Mouse (Mus musculus) splenic B cell, adult 2 months (primary cell): ENCODE data around the gene H2-Aa.
A peak's percentile ranks its signal among the peaks of the same experiment; 100 is the strongest.

ENCODE experiments used
- DNase-seq: peaks from one replicate; pipeline ENCODE4 v3.0.0-alpha.2; 2011; ENCODE audit warnings: low read depth, low spot score
- H3K27me3 ChIP-seq: 2 replicates; pipeline ENCODE4 v1.6.1; 2012; ENCODE audit warnings: mild to moderate bottlenecking, low read length, moderate library complexity, mixed read lengths; ENCODE audit not compliant: control insufficient read depth, poor library complexity, insufficient read depth, severe bottlenecking
- H3K36me3 ChIP-seq: 2 replicates; pipeline ENCODE4 v1.6.1; 2012; ENCODE audit warnings: mild to moderate bottlenecking, low read length, moderate library complexity, mixed read lengths; ENCODE audit not compliant: control insufficient read depth, poor library complexity, insufficient read depth, severe bottlenecking

H2-Aa gene

DNA sequence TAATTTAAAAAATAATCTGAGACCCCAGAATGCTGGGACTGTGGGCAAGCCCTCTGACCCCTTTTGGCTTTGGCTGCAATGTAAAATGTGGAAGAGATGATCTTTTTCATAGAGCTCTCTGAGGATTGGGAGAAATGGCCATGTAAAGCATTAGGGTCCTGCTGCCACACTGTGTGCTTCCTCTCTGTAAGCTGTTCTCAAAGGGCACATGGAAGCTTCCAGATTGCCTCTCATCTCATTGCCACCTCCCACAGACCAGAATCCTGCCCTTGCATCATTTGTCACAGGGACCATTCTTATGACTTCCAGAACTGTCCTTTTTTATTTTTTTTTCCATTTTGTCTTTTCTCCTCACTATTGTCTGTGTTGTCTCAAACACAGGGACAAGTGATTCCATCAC lies 19.6 kb upstream of the H2-Aa start:
- H3K27me3 ChIP-seq, result no peaks in the 10 kb centered on the region
- H3K36me3 ChIP-seq, result peaks cover 38% of the 10 kb centered on the region
- peak; percentile 69 for DNase-seq

DNA sequence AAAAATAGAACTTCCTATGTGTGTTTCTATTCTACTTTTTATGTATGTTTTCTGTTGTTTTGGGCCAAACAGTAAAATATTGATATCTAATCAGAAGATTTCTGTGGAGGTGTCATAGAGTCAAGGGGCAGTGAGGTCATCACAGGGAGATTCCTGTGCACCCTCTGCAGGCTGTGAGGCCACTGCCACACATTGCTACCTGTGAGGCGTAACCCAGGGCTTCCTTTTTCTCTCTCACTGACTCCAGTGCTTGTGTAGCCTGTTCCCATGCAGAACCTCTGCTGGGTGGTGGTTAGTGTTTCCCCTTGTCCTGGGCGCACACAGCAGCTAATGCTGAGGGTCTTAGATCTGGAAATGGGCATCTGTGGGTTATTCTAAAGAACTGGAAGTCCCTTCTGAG lies 18.8 kb upstream of the H2-Aa start:
- Histone ChIP-seq H3K27me3 (no peaks in the 10 kb centered on the region), H3K36me3 (peaks cover 34% of the 10 kb centered on the region)
- peak; percentile 88 for DNase-seq

DNA sequence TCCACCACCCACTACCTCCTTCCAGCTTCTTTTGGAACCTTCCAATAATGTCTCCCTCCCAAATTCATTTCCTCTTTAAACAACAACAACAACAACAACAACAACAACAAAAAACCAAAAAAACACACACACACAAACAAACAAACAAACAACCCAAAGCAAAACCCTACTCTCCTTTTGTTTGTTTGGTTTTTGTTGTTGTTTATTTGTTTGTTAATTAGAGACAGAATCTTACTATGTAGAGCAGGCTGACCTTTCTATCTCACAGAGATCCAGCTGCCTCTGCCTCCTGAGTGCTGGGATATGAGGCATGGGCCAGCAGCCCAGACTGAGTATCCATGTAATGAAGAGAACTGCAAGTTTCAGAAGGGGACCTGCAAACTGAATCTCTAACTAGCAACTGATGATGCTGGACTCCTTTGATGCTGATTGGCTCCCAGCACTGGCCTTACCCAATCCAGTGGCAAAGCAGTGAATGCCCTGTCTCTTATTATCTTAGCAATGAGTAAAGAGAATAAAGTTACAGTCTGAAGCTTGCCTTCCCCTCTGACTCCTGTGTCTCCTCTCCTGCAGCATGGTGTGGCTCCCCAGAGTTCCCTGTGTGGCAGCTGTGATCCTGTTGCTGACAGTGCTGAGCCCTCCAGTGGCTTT lies 17.9 kb upstream of the H2-Aa start, which contains the start of gene H2-Eb1:
Gene H2-Eb1 (plus strand): TSS at position 488 of the 651 bp plus-strand sequence.
- peak; percentile 99 for DNase-seq
- H3K27me3 ChIP-seq, result no peaks in the 10 kb centered on the region
- peaks cover 31% of the 10 kb centered on the region for H3K36me3 ChIP-seq

DNA sequence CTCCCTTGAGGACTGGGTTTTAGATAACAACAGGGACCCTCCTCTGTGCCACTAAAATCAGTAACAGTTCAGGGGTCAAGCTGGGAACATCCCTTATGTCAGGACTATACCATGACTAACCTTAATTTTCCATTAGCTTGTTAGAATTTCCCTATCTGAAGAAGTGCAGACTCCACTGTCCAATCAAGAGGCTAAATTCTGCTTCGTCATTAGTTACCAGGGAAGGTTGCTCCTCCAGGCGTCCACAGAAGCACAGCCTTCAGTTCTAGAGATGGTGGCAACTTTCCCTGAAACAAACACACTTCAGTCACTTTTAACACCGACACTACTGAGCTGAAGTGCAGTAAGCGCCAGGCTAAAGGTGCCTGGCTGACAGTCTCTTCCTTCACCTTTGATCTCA lies 17.1 kb upstream of the H2-Aa start:
- peaks cover 27% of the 10 kb centered on the region for H3K36me3 ChIP-seq
- no peaks in the 10 kb centered on the region for H3K27me3 ChIP-seq
- DNase-seq, result peak; percentile 100

DNA sequence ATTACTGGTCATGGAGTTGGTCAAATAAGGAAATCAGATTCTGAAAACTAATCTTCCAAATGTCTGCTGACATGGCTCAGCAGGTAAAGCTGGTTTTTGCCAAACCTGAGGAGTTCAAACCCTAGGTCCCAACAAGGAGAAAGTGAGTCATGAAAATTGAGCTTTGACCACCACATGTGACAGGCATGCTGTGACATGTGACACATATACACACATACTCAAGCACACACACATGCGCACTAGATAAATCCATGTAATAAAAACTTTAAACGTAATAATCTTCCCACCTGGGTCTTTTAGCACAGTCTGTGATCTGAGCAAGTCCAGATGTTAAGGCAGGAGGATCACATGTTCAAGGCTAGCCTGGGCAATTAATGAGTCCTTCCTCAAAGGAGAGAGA lies 16.2 kb upstream of the H2-Aa start:
- peak; percentile 62 for DNase-seq
- Histone ChIP-seq H3K27me3 (no peaks in the 10 kb centered on the region), H3K36me3 (peaks cover 19% of the 10 kb centered on the region)

DNA sequence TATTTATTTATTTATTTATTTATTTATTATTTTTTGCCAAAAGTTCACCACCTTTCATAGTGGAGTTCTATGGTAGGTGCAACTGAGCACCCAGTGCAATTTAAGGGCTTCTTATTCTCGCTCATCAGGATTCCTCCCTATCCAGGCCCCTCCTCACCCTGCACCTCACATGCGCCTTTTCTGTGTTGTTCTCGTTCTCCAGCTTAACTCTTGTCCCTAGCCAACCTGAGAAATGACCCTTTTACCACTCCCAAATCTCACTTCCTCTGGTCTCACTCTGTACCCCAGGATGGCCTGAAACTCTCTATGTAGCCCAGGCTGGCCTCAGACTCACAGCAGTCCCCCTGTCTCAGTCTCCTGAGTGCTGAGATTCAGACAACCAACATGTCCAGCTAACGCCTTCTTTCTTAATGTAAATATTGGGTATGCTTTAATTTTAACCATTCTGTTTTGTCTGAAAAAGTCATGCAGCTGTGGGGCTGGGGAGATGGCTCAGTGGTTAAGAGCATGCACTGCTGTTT lies 14.1 kb upstream of the H2-Aa start:
- Histone ChIP-seq H3K36me3 (peaks cover 3% of the 10 kb centered on the region), H3K27me3 (no peaks in the 10 kb centered on the region)
- DNase-seq, result peak; percentile 61

DNA sequence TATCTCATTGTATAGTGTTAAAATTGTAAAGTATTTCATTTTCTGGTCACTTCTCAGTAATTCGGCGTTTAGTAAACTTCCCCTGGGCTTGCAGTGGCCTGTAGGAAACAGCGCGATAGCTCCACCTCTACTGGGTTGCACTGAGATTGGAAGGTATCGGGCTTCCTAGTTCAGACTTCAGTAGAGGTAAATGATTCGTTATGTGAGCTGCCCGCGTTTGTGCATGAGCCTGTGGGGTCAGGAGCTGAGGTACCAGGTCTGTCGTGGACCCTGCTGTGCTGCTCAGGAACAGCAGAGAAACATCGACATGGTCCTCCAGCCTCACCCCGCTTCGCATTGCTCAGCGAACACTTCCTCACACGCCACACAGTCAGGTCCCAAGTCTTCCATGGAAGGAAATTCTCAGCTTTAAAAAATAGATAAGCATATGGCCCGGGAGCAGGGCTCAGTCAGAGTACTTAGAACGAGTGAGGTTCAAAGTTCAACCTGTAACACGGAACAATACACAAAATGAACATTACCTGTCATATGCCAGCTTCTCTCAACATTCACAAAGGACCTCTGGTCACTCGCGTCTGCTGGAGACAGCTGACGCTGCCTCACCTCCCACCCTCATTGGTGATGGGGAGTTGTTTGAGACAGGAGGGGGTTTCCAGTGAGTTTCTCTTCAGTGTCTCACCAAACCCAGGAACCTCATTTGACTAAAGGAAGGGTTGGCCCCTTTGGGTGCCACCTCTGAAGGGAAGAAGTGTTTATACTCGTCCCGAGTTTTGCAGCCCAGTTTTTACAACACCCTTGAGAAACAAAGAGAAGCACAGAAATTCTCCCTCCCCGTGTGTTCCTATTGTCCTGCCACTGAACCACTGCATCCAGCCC lies 13.3 kb upstream of the H2-Aa start:
- Histone ChIP-seq H3K27me3 (no peaks in the 10 kb centered on the region), H3K36me3 (no peaks in the 10 kb centered on the region)
- DNase-seq, result peak; percentile 98

DNA sequence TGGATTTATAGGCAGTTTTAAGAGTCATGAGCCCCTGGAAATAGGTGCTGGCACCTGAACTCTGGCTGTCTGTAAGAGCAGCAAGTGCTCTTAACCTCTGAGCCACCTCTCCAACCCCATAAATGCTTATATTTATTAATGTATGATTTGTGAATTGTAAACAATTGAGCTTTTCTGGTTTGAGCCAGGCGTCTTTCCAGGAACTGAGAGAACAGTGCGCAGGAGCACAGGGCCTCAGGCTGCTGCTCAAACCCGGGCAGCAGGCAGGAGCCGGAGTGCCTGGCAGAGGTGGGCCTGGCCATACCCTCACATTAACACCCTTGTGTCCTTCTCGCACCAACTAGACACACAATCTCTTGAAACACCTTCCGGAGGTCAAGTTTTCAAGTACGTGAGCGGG lies 12.4 kb upstream of the H2-Aa start:
- DNase-seq, result peak; percentile 47
- H3K27me3 ChIP-seq, result no peaks in the 10 kb centered on the region
- H3K36me3 ChIP-seq, result no peaks in the 10 kb centered on the region

DNA sequence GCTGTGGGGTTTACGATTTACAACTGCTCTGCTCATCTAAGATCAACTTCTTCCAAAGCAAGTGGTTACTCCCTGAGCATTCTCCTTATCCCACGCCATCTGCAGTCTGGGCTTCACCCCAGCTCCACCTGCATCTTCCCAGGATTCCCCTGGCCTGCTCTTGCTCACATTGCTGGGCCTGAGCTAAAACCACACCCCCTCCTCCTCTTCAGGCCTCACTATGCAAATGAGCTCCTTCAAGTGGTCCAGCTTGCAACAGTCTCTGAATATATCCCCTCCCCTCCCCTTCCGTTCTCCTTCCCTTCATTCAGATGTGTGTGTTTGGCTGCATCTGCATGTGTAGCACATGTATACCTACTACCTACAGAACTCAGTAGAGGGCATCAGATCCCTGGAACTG lies 11.7 kb upstream of the H2-Aa start:
- DNase-seq, result peak; percentile 93
- Histone ChIP-seq H3K27me3 (no peaks in the 10 kb centered on the region), H3K36me3 (no peaks in the 10 kb centered on the region)

DNA sequence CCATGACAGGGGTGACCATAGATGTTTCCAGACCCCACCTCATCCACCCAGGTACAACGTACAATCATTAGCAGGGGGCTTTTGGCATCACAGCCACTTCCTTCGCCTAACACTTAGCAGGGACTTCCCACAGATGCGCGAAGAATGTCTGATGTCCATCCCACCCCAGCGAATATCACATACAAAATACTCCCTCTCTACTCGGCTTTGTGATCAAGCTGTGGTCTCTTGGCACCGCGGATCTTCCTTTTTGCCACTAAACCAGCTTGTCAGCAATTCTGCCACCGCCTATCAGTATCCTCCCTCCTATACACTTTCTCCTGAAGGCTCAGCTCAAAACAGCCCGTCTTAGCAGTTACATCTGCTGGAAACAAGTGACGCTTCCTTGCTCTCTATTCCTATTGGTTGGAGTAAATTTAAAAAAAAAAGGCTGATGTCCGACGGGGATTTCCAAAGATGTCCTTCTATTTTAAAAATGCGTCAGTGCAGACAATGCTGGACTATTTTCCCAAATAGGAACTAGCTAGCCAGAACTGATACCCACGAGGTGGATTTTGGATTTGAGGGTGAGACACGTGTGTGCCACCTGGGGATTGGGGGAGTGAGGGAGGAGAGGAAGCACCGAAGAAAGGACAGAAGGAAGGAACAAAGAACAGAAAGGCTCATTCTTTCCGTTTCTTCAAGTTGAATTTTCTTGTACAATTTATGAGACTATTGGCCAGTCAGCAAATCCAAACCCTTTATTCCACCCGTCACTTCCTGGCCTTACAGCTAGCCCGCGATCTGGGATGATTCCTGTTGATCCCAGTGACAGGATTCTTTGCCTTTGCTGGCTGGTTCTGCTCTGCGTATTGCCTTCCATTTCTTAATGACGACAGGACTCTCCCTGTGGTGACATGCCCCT lies 8.5 kb upstream of the H2-Aa start:
- peak; percentile 98 for DNase-seq
- Histone ChIP-seq H3K27me3 (no peaks in the 10 kb centered on the region), H3K36me3 (no peaks in the 10 kb centered on the region)

DNA sequence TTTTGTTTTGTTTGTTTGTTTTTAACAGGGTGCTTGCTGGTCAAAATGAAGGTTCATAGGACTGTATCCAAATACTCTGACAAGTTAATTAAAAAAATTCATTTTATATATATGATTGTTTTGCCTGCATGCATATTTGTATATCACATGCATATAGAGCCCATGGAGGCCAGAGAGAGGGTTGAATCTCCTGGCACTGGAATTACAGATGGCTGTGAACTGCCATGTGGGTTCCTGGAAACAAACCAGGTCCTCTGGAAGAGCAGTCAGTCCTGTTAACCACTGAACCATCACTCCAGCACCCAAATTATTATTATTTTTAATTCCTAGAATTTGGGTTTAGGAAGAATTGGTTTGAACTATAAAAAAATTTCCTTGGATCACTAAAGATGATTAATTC lies 7.7 kb upstream of the H2-Aa start:
- Histone ChIP-seq H3K36me3 (no peaks in the 10 kb centered on the region), H3K27me3 (no peaks in the 10 kb centered on the region)
- peak; percentile 62 for DNase-seq

DNA sequence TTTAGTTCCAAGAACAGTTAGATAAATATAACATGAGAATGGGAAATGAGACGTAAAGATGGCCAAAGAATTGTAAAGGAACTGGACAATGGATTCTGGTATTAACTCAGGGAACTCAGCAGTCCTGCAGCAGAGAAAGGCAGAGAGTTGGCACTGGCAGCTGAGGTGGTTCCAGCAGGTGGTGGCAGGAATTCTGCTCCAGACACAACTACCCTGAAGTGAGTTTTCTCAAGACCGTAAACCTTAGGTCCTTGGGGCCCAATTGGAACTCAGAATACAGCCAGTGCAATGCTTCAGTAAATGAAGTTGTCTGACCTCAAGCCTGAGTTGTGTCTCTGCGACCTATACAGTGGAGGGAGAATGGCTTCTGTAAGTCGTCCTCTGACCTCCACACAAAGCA lies 6.6 kb upstream of the H2-Aa start:
- no peaks in the 10 kb centered on the region for H3K36me3 ChIP-seq
- H3K27me3 ChIP-seq, result no peaks in the 10 kb centered on the region
- DNase-seq, result peak; percentile 61

DNA sequence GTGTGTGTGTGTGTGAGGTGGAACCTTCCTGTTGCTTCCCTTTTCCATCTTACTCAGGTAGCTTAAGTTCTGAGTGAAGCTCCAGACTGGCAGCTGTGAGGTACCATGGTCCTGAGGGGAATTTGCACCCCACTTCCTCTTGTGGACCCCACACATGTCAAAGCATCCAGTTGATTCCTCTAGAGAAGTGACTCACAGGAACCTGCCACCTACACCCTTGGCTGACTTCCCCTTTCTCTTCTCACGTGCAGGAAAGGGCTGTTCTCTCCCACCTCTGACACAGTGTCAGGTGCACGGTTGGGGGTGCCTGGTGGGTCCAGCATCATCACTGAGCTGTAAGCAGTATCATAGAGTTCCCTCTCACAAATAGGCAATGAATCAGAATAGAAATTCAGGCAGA lies 5.9 kb upstream of the H2-Aa start:
- Histone ChIP-seq H3K27me3 (no peaks in the 10 kb centered on the region), H3K36me3 (no peaks in the 10 kb centered on the region)
- peak; percentile 99 for DNase-seq

DNA sequence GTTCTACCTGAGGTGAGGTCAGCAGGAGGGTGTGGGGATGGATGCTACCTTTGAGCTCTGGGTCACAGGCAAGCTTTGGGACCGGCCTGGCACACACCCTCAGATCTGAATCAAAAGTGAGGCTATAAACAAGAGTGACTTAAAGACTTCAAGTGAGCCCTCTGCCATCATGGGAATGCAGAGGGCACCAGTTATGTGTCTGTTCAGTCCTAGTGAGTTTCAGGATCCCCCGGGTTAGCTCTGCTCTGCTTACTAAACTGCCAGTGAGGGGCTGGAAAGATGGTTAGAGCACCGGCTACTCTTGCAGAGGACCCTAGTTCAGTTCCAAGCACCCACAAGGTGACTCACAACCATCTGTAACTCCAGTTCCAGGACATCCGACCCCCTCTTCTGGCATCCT lies 4.9 kb upstream of the H2-Aa start:
- DNase-seq, result no peak
- H3K27me3 ChIP-seq, result no peaks in the 10 kb centered on the region
- no peaks in the 10 kb centered on the region for H3K36me3 ChIP-seq
